Mouse (Mus musculus) CH12.LX (cell line): ENCODE data around the gene Thbs4. TPM values are rescaled to one million over a fixed set of nuclear protein-coding genes. Genes with fewer than 3 reads are reported as not detected.

Source experiments
- DNase-seq: peaks from one replicate; pipeline ENCODE4 v3.0.0-alpha.2; 2013; ENCODE audit errors: extremely low read depth
- H3K27ac ChIP-seq: 2 replicates; pipeline ENCODE4 v1.5.1; 2012; ENCODE audit warnings: low read depth, mild to moderate bottlenecking, control low read depth, moderate library complexity; ENCODE audit not compliant: insufficient read depth
- H3K27me3 ChIP-seq: replicated peaks from 2 replicates; pipeline ENCODE3; 2012; ENCODE audit warnings: inconsistent platforms
- H3K36me3 ChIP-seq, 2 experiments: replicated peaks in 1 of 2; 2 replicates each; pipeline versions ENCODE3 to v1.6.1; 2012; ENCODE audit warnings: inconsistent platforms in 1 of 2, low read length in 1 of 2, mild to moderate bottlenecking in 1 of 2, mixed read lengths in 1 of 2, moderate library complexity in 1 of 2; ENCODE audit not compliant: control insufficient read depth in 1 of 2, insufficient read depth in 1 of 2
- H3K4me1 ChIP-seq, 2 experiments: 2 replicates each; pipeline ENCODE4 v1.6.1; 2012; ENCODE audit warnings: inconsistent platforms in 1 of 2, moderate library complexity in 1 of 2; ENCODE audit not compliant: insufficient read depth in 2 of 2, control insufficient read depth in 1 of 2
- H3K4me2 ChIP-seq: 2 replicates; pipeline ENCODE4 v1.6.1; 2012; ENCODE audit warnings: low read depth, mild to moderate bottlenecking, control low read depth; ENCODE audit not compliant: poor library complexity, insufficient read depth, severe bottlenecking
- H3K4me3 ChIP-seq, 3 experiments: fragments of 150-350 bp in 1 of 3; sonication (generic) in 1 of 3; replicated peaks in 1 of 3; 2 replicates each; pipeline versions ENCODE3 to v1.5.1; 2011 to 2012; ENCODE audit warnings: low read depth in 2 of 3, low read length in 2 of 3, mild to moderate bottlenecking in 2 of 3, moderate library complexity in 2 of 3, control low read depth in 1 of 3, improper control_type of control experiment in 1 of 3, inconsistent platforms in 1 of 3, mixed read lengths in 1 of 3; ENCODE audit not compliant: poor library complexity in 1 of 3
- H3K79me2 ChIP-seq: replicated peaks from 2 replicates; pipeline ENCODE4 v1.6.1; 2012; ENCODE audit warnings: mild to moderate bottlenecking, moderate library complexity; ENCODE audit not compliant: control insufficient read depth, poor library complexity, insufficient read depth, severe bottlenecking; ENCODE audit errors: extremely low read depth
- H3K9ac ChIP-seq: 2 replicates; pipeline ENCODE4 v1.6.1; 2012; ENCODE audit warnings: low read depth, mild to moderate bottlenecking, control low read depth, moderate library complexity; ENCODE audit not compliant: insufficient read depth
- H3K9me3 ChIP-seq: replicated peaks from 2 replicates; pipeline ENCODE3; 2012; ENCODE audit warnings: low read length, inconsistent platforms, mixed read lengths
- CHD2 ChIP-seq: IDR thresholded peaks from 2 replicates; pipeline ENCODE4 v1.6.1; 2011; ENCODE audit warnings: low read length, improper control_type of control experiment
- E2F4 ChIP-seq: IDR thresholded peaks from 2 replicates; pipeline ENCODE4 v1.6.1; 2011; ENCODE audit warnings: low read depth, low read length, improper control_type of control experiment; ENCODE audit not compliant: insufficient replicate concordance
- GABPA ChIP-seq: IDR thresholded peaks from 2 replicates; pipeline ENCODE4 v1.6.1; 2012; ENCODE audit warnings: low read depth, low read length, improper control_type of control experiment, inconsistent platforms; ENCODE audit not compliant: insufficient replicate concordance
- JUN ChIP-seq: IDR thresholded peaks from 2 replicates; pipeline ENCODE4 v1.6.1; 2011; ENCODE audit warnings: low read depth, mild to moderate bottlenecking, low read length, improper control_type of control experiment, moderate library complexity; ENCODE audit not compliant: insufficient read depth
- MAFK ChIP-seq: IDR thresholded peaks from 2 replicates; pipeline ENCODE4 v1.6.1; 2011; ENCODE audit warnings: low read length, improper control_type of control experiment; ENCODE audit not compliant: insufficient replicate concordance
- MAX ChIP-seq: IDR thresholded peaks from 2 replicates; pipeline ENCODE4 v1.6.1; 2011; ENCODE audit warnings: low read length, improper control_type of control experiment
- MAZ ChIP-seq: IDR thresholded peaks from 2 replicates; pipeline ENCODE4 v1.6.1; 2012; ENCODE audit warnings: low read depth, mild to moderate bottlenecking, inconsistent platforms, low read length, improper control_type of control experiment, moderate library complexity
- MYC ChIP-seq: IDR thresholded peaks from 2 replicates; pipeline ENCODE4 v1.6.1; 2011; ENCODE audit warnings: low read depth, mild to moderate bottlenecking, improper control_type of control experiment, low read length
- NELFE ChIP-seq: IDR thresholded peaks from 2 replicates; pipeline ENCODE4 v1.6.1; 2011; ENCODE audit warnings: low read depth, low read length, improper control_type of control experiment
- NRF1 ChIP-seq: IDR thresholded peaks from 2 replicates; pipeline ENCODE4 v1.6.1; 2014; ENCODE audit warnings: low read depth, mild to moderate bottlenecking, inconsistent platforms, low read length, improper control_type of control experiment, moderate library complexity
- POLR2A ChIP-seq: IDR thresholded peaks from 2 replicates; pipeline ENCODE4 v1.6.1; 2011; ENCODE audit warnings: low read depth, mild to moderate bottlenecking, improper control_type of control experiment, low read length
- RCOR1 ChIP-seq: conservative IDR thresholded peaks from 2 replicates; pipeline ENCODE4 v1.6.1; 2012; ENCODE audit warnings: low read depth, mild to moderate bottlenecking, inconsistent platforms, low read length, improper control_type of control experiment
- TCF12 ChIP-seq: IDR thresholded peaks from 2 replicates; pipeline ENCODE4 v1.6.1; 2014; ENCODE audit warnings: low read depth, mild to moderate bottlenecking, inconsistent platforms, low read length, improper control_type of control experiment
- ZKSCAN1 ChIP-seq: IDR thresholded peaks from 2 replicates; pipeline ENCODE4 v1.6.1; 2012; ENCODE audit warnings: low read depth, inconsistent platforms, low read length, improper control_type of control experiment, borderline replicate concordance
- dilution Hi-C: fragments of 300-500 bp; cut with MboI; formaldehyde crosslinking; loops from 2 replicates; pipeline ENCODE4 v1.14.3; 2020; ENCODE audit warnings: low sequenced_read_pairs; ENCODE audit not compliant: extremely low pct_unique_long_range_greater_than_20kb, extremely low pct_ligation_motif_present
- in situ Hi-C: fragments of 300-500 bp; cut with MboI; formaldehyde crosslinking; loops from 3 replicates; pipeline ENCODE4 v1.14.3; 2019; ENCODE audit warnings: low sequenced_read_pairs, low pct_ligation_motif_present, low pct_unique_long_range_greater_than_20kb, mixed read lengths
- polyA plus RNA-seq: library from polyadenylated mRNA; unstranded; fragments of >175 nt; gene quantifications from 2 replicates; pipeline ENCODE4 v1.2.1, GENCODE M21; 2012; ENCODE audit warnings: low read depth; ENCODE audit not compliant: insufficient read length
- total RNA-seq, 2 experiments: library from RNA; depleted of rRNA; stranded (reverse); fragments of 300-350 nt in 1 of 2; fragments of >200 nt in 1 of 2; gene quantifications; 2 replicates each; pipeline ENCODE4 v1.2.3; 2012 to 2014

The Thbs4 gene
- not detected in 2 replicates for total RNA-seq (2012; rRNA removed)
- not detected in 2 replicates for total RNA-seq (2014; rRNA removed)
- not detected in 2 replicates for polyA plus RNA-seq

DNA sequence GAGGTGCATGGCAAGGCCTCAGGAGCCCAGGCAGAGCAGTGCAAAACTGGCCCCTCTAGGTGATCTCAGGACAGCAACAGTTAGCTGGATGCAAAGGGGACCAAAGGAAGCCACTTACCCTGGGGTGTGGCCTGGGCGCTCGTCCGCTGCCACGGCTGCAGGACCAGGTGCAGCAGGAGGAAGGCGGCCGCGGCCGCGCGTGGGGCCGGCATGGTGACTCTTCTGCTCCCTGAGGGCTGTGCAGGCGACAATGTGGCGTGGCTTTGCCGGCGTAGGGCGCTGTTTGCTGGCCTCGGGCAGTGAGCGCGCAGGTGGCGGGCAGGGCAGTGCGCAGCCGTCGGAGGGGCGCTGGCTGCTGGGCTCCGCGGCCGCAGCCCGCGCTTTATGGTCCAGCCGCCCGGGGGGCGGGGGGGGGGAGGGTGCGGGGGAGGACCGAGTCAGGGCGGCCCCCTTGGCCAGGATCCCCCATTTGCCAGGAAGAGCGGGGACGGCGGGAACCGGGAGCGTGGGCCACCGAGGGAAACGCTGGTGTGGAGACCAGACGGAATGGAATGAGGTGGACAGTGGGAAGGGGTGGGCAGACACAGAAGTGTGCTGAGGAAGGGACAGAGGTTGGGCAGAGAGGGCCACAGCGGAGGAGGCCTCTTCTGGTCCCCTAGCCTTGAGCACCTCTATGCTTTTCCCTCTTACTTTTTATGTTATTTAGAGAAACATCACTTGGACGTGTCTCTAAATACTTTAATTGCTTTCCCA, at the start of gene Thbs4:
Gene Thbs4 (minus strand): TSS at position 357 of the 753 bp plus-strand sequence.
- dilution Hi-C loops = no loop called here
- Histone ChIP-seq H3K27ac (no peak within 1 kb of the TSS), H3K9me3 (no peaks in the 10 kb centered on the region), H3K27me3 (no peaks in the 10 kb centered on the region), H3K4me2 (no peak within 1 kb of the TSS), H3K4me3 (no peak within 1 kb of the TSS), H3K4me1 (peaks cover 0 to 2% of the 10 kb centered on the region in 2 experiments; a peak in 1 of 4 replicates), H3K36me3 (no peaks in the 10 kb centered on the region)
- in situ Hi-C loops = no loop called here
- no peak for DNase-seq
- no peak for TF ChIP-seq MYC
- no peak for TF ChIP-seq CHD2
- TF ChIP-seq ZKSCAN1 = no peak
- TF ChIP-seq MAZ = no peak
- TF ChIP-seq, all 38 proteins: peak for 0
- no peak within 1 kb of the TSS for H3K9ac ChIP-seq
- no peaks in the 10 kb centered on the region for H3K79me2 ChIP-seq

DNA sequence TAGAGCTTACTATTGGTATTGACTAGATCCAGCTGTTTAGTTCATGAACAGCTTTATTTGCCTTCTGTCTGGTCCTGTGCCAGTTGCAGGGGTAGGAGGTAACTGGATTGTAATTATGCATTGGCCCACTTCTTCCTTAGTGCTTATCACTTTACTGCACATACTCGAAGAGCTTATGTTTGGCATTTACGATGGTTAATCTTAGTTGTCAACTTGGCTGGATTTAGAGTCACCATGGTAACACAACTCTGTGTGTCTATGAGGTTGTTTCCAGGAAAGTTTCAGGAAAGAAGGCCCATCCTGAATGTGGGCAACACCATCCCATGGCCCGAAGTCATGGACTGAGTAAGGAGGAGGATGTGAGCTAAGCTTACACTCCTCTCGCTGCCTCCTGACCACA, 38.5 kb upstream of the Thbs4 start:
- no peak overlapping the region for H3K4me3 ChIP-seq
- H3K4me2 ChIP-seq = no peak overlapping the region
- DNase-seq = no peak
- no peak overlapping the region for H3K27ac ChIP-seq
- no peaks in the 10 kb centered on the region for H3K79me2 ChIP-seq
- in situ Hi-C loops = no loop called here
- peaks cover 0 to 12% of the 10 kb centered on the region in 2 experiments; a peak in 2 of 4 replicates for H3K4me1 ChIP-seq
- no peaks in the 10 kb centered on the region for H3K9me3 ChIP-seq
- no peaks in the 10 kb centered on the region for H3K27me3 ChIP-seq
- no peak overlapping the region for H3K9ac ChIP-seq
- H3K36me3 ChIP-seq = no peaks in the 10 kb centered on the region
- dilution Hi-C loops = no loop called here
- TF ChIP-seq POLR2A = no peak
- TF ChIP-seq MYC = no peak

DNA sequence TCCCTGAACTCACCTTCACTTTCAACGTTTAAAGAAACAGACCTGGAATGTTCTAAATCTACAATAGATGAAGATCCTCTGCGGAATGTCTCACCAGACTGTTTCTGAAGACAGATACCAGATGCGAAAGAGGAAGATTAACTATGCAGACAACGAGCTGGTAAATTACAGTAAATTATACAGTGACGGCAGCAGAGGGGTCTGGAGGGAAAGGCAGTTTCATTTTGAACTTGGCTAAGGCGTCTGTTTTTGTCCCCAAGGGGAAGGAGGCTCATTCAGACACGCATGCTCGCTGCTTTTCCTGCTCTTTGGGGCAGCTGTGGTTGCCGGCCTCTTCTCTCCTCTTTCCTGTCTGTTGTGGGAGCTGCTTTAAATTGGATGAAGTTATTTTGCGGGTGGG, 34.2 kb upstream of the Thbs4 start:
- Histone ChIP-seq H3K36me3 (no peaks in the 10 kb centered on the region), H3K4me2 (peak overlapping the region; percentile 54), H3K9me3 (no peaks in the 10 kb centered on the region), H3K79me2 (no peaks in the 10 kb centered on the region), H3K4me1 (peaks cover 5 to 15% of the 10 kb centered on the region in 2 experiments), H3K4me3 (no peak overlapping the region), H3K27ac (no peak overlapping the region), H3K27me3 (no peaks in the 10 kb centered on the region), H3K9ac (peak overlapping the region; percentile 28; the same call in 1 of the 2 replicates)
- DNase-seq = peak; percentile 9
- in situ Hi-C loops (no loop called here), dilution Hi-C loops (no loop called here)
- TF ChIP-seq E2F4 = no peak
- TF ChIP-seq GABPA = no peak
- no peak for TF ChIP-seq MYC
- no peak for TF ChIP-seq MAX
- TF ChIP-seq MAFK = no peak
- no peak for TF ChIP-seq CHD2
- TF ChIP-seq NRF1 = peak; percentile 74
- TF ChIP-seq RCOR1 = no peak
- peak; percentile 23; the same call in 1 of the 2 replicates for TF ChIP-seq TCF12
- no peak for TF ChIP-seq JUN
- TF ChIP-seq NELFE = no peak
